Mouse (Mus musculus) ES-E14 (cell line): ENCODE data around the gene Zfhx3. TPM values are rescaled to one million over a fixed set of nuclear protein-coding genes. Genes with fewer than 3 reads are reported as not detected.
A peak's percentile ranks its signal among the peaks of the same experiment; 100 is the strongest.

Experiments
- DNase-seq: peaks from one replicate; pipeline ENCODE4 v3.0.0-alpha.2; 2013; ENCODE audit warnings: low read depth, low spot score
- H3K27ac ChIP-seq: 2 replicates; pipeline ENCODE4 v1.5.1; 2012; ENCODE audit warnings: low read depth, mild to moderate bottlenecking, low read length, moderate library complexity, mixed read lengths; ENCODE audit not compliant: poor library complexity, insufficient read depth, severe bottlenecking
- H3K36me3 ChIP-seq: 2 replicates; pipeline ENCODE4 v1.6.1; 2012; ENCODE audit warnings: mild to moderate bottlenecking, low read length, moderate library complexity, mixed read lengths; ENCODE audit not compliant: control insufficient read depth, poor library complexity, insufficient read depth, severe bottlenecking
- H3K4me1 ChIP-seq, 2 experiments: fragments of 150-350 bp in 1 of 2; sonication (generic) in 1 of 2; 2 replicates each; pipeline ENCODE4 v1.6.1; 2012; ENCODE audit warnings: low read length in 2 of 2, mild to moderate bottlenecking in 1 of 2, mixed read lengths in 1 of 2; ENCODE audit not compliant: control insufficient read depth in 2 of 2, insufficient read depth in 2 of 2, poor library complexity in 1 of 2
- H3K4me3 ChIP-seq, 2 experiments: fragments of 150-350 bp in 1 of 2; sonication (generic) in 1 of 2; 2 replicates each; pipeline ENCODE4 v1.5.1; 2012; ENCODE audit warnings: low read length in 2 of 2, low read depth in 1 of 2, mild to moderate bottlenecking in 1 of 2, mixed read lengths in 1 of 2; ENCODE audit not compliant: insufficient read depth in 1 of 2, poor library complexity in 1 of 2, severe bottlenecking in 1 of 2
- H3K9ac ChIP-seq: 2 replicates; pipeline ENCODE4 v1.6.1; 2012; ENCODE audit warnings: low read depth, mild to moderate bottlenecking, low read length, mixed read lengths; ENCODE audit not compliant: poor library complexity, insufficient read depth, severe bottlenecking
- H3K9me3 ChIP-seq: fragments of 150-350 bp; sonication (generic); 2 replicates; pipeline ENCODE4 v1.6.1; 2012; ENCODE audit warnings: low read depth, mild to moderate bottlenecking, low read length; ENCODE audit not compliant: control insufficient read depth, insufficient read depth
- CHD2 ChIP-seq: IDR thresholded peaks from 2 replicates; pipeline ENCODE4 v1.6.1; 2014; ENCODE audit warnings: mild to moderate bottlenecking, low read depth, low read length, inconsistent platforms
- HCFC1 ChIP-seq: IDR thresholded peaks from 2 replicates; pipeline ENCODE4 v1.6.1; 2012; ENCODE audit warnings: low read length, inconsistent platforms, borderline replicate concordance; ENCODE audit not compliant: insufficient read depth
- MAFK ChIP-seq: IDR thresholded peaks from 2 replicates; pipeline ENCODE4 v1.6.1; 2014; ENCODE audit warnings: mild to moderate bottlenecking, low read depth, low read length, inconsistent platforms; ENCODE audit not compliant: insufficient read depth
- ZC3H11A ChIP-seq: IDR thresholded peaks from 2 replicates; pipeline ENCODE4 v1.6.1; 2012; ENCODE audit warnings: low read depth, mild to moderate bottlenecking, inconsistent platforms, low read length, borderline replicate concordance
- ZNF384 ChIP-seq: IDR thresholded peaks from 2 replicates; pipeline ENCODE4 v1.6.1; 2012; ENCODE audit warnings: low read depth, low read length, inconsistent platforms
- in situ Hi-C, 2 experiments: fragments of 600-800 bp; cut with MboI; formaldehyde crosslinking; loops; one replicate each; pipeline ENCODE4 v1.15.1; 2025; ENCODE audit warnings: low sequenced_read_pairs in 2 of 2, inconsistent platforms in 1 of 2; ENCODE audit not compliant: unreplicated experiment in 2 of 2
- total RNA-seq: library from RNA; depleted of rRNA; stranded (reverse); fragments of 300-350 nt; gene quantifications from 2 replicates; pipeline ENCODE4 v1.2.3, GENCODE M21; 2012

Zfhx3 gene
- total RNA-seq, 1 experiment = 8.8 TPM

- H3K4me1 ChIP-seq = no peaks in the 10 kb centered on the region
These were observed 430.6 kb downstream of the Zfhx3 start for GRCm38 (mm10) chr8:108373046-108373445.

GRCm38 (mm10) chr8:108378036-108378435 is 435.6 kb downstream of the Zfhx3 start:
- H3K36me3 ChIP-seq = no peaks in the 10 kb centered on the region
- H3K9ac ChIP-seq = no peak overlapping the region
- in situ Hi-C loops = no loop called here
- no peaks in the 10 kb centered on the region for H3K9me3 ChIP-seq
- H3K4me3 ChIP-seq = no peak overlapping the region
- DNase-seq = no peak
- H3K4me1 ChIP-seq = no peaks in the 10 kb centered on the region
- H3K27ac ChIP-seq = no peak overlapping the region
- TF ChIP-seq HCFC1 = no peak

More at GRCm38 (mm10) chr8:108373046-108373445, 430.6 kb downstream of the Zfhx3 start:
- Histone ChIP-seq H3K36me3 (no peaks in the 10 kb centered on the region), H3K27ac (no peak overlapping the region), H3K9ac (no peak overlapping the region), H3K4me3 (no peak overlapping the region), H3K9me3 (no peaks in the 10 kb centered on the region)
- in situ Hi-C loops = no loop called here
- DNase-seq = no peak
- TF ChIP-seq HCFC1 (no peak), ZNF384 (no peak), ZC3H11A (no peak), CHD2 (no peak), MAFK (no peak)

DNA sequence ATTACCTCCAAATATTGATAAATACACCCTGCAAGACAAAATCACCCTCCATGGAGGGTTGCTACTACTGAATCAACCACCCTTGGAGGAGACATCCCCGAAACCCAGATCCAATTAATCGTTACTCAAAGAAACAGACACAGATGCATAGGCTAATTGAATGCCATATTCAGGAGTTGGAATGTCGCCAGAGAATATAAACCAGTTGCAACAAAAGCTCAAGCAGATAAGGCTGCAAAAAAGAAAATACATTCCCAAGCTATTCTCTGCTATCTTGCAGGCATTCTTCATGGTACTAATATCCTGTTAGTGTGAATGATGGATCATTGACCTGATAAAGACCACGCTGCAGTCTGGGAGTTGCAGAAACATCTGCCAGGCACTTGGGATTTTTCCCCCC is 440.7 kb downstream of the Zfhx3 start:
- no peaks in the 10 kb centered on the region for H3K9me3 ChIP-seq
- no peak for DNase-seq
- H3K27ac ChIP-seq = no peak overlapping the region
- H3K4me1 ChIP-seq = peaks cover 0 to 2% of the 10 kb centered on the region in 2 experiments; a peak in 1 of 4 replicates
- no peak overlapping the region for H3K4me3 ChIP-seq
- in situ Hi-C loops = no loop called here
- TF ChIP-seq HCFC1 (no peak), MAFK (no peak), ZNF384 (no peak)
- no peaks in the 10 kb centered on the region for H3K36me3 ChIP-seq
- H3K9ac ChIP-seq = no peak overlapping the region

GRCm38 (mm10) chr8:108387160-108387912 is 444.9 kb downstream of the Zfhx3 start:
- Histone ChIP-seq H3K9ac (no peak overlapping the region), H3K36me3 (no peaks in the 10 kb centered on the region), H3K9me3 (no peaks in the 10 kb centered on the region), H3K4me3 (peak overlapping the region; percentile 44 to 46; a peak in 3 of 4 replicates), H3K4me1 (peaks cover 0 to 2% of the 10 kb centered on the region in 2 experiments; a peak in 1 of 4 replicates), H3K27ac (no peak overlapping the region)
- in situ Hi-C loops = no loop called here
- no peak for DNase-seq
- TF ChIP-seq ZC3H11A = no peak
- TF ChIP-seq CHD2 = no peak
- TF ChIP-seq ZNF384 = no peak
- TF ChIP-seq HCFC1 = no peak
- no peak for TF ChIP-seq MAFK

DNA sequence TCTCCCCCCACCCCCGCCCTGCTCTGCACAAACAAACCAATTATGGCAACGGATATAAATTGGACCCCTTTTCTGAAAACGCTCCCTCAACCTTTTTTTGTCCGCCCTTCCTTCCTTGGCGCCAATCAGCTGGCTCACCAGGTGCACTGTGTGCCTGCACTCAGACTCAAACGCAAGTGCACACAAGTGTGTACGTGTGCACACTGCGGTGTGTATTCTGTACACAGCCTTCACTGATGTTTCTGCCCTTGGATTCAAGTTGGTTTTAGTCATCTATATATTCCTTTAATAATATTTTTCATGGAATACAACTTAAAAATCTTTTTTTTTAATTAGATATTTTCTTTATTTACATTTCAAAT is 445.4 kb downstream of the Zfhx3 start:
- Histone ChIP-seq H3K27ac (no peak overlapping the region), H3K4me1 (peaks cover 0 to 3% of the 10 kb centered on the region in 2 experiments; a peak in 1 of 4 replicates)
- no peak for DNase-seq

More for the DNA sequence above, 445.4 kb downstream of the Zfhx3 start:
- TF ChIP-seq HCFC1 (no peak), ZC3H11A (no peak), CHD2 (no peak), ZNF384 (no peak), MAFK (no peak)
- Histone ChIP-seq H3K9me3 (no peaks in the 10 kb centered on the region), H3K4me3 (peak overlapping the region in 1 of 2 experiments; percentile 44; a peak in 2 of 4 replicates), H3K36me3 (no peaks in the 10 kb centered on the region), H3K9ac (no peak overlapping the region)
- in situ Hi-C loops = no loop called here
